Mouse (Mus musculus) kidney, adult 2 months (tissue): ENCODE data around the gene Hoxd13.

Experiments used
- CTCF ChIP-seq: fragments of 200-500 bp; conservative IDR thresholded peaks from 2 replicates; pipeline ENCODE4 v1.5.1; 2011; ENCODE audit warnings: low read depth, mild to moderate bottlenecking, control low read depth, low read length, moderate library complexity, mixed read lengths; ENCODE audit not compliant: insufficient read depth, insufficient read length
- POLR2A ChIP-seq: fragments of 200-500 bp; IDR thresholded peaks from one replicate; pipeline ENCODE4 v1.6.1; 2011; ENCODE audit warnings: low read depth, low read length, control low read depth

- TF ChIP-seq POLR2A: no peak
- no peak for TF ChIP-seq CTCF
These were observed 20.9 kb downstream of the Hoxd13 start for GRCm38 (mm10) chr2:74688795-74689573.
